Mouse (Mus musculus): Measurements from ENCODE around the gene Ttll5. TPM values are rescaled to one million over a fixed set of nuclear protein-coding genes. Genes with fewer than 3 reads are reported as not detected.
A peak's percentile ranks its signal among the peaks of the same experiment; 100 is the strongest.

Gene Ttll5
- total RNA-seq (2021), result 18.0 and 21.9 TPM in 2 replicates
- long read RNA-seq, experiment 1, partial matches to known transcripts, result 5 of 7 reads
- long read RNA-seq, experiment 1, other reads (novel, unspliced or antisense), result 2 of 7 reads
- long read RNA-seq, experiment 2, full-length matches to known transcripts, result 2 of 6 reads
- long read RNA-seq, experiment 2, partial matches to known transcripts, result 1 of 6 reads
- long read RNA-seq, experiment 2, other reads (novel, unspliced or antisense), result 3 of 6 reads

- DNase-seq, result peak; percentile 96
Measured at GRCm38 (mm10) chr12:85824438-85825264, at the start of gene Ttll5, which contains the start of gene Erg28. Ttll5 (plus strand) TSS chr12:85824659. Erg28 (minus strand) TSS chr12:85824550.

GRCm38 (mm10) chr12:85778962-85779361 lies 45.5 kb upstream of the Ttll5 start:
- DNase-seq, result no peak

GRCm38 (mm10) chr12:85779707-85780106 lies 44.8 kb upstream of the Ttll5 start:
- DNase-seq, result no peak

GRCm38 (mm10) chr12:85781606-85782005 lies 42.9 kb upstream of the Ttll5 start:
- no peak for DNase-seq

GRCm38 (mm10) chr12:85784916-85785815 lies 39.3 kb upstream of the Ttll5 start:
- DNase-seq, result no peak

- DNase-seq, result no peak
Measured at GRCm38 (mm10) chr12:85792158-85792557, 32.3 kb upstream of the Ttll5 start.

- no peak for DNase-seq
Measured at GRCm38 (mm10) chr12:85792821-85793346, 31.6 kb upstream of the Ttll5 start.

- DNase-seq, result peak; percentile 42
Measured at GRCm38 (mm10) chr12:85794094-85794493, 30.4 kb upstream of the Ttll5 start.

GRCm38 (mm10) chr12:85795551-85795950 lies 28.9 kb upstream of the Ttll5 start:
- DNase-seq, result no peak

GRCm38 (mm10) chr12:85800031-85800430 lies 24.4 kb upstream of the Ttll5 start:
- no peak for DNase-seq

GRCm38 (mm10) chr12:85809726-85810125 lies 14.7 kb upstream of the Ttll5 start:
- DNase-seq, result no peak

- no peak for DNase-seq
Measured at GRCm38 (mm10) chr12:85810959-85811358, 13.5 kb upstream of the Ttll5 start.

GRCm38 (mm10) chr12:85811676-85812075 lies 12.8 kb upstream of the Ttll5 start:
- no peak for DNase-seq

GRCm38 (mm10) chr12:85813599-85813998 lies 10.9 kb upstream of the Ttll5 start:
- peak; percentile 84 for DNase-seq

GRCm38 (mm10) chr12:85822051-85822450 lies 2.4 kb upstream of the Ttll5 start:
- DNase-seq, result no peak

GRCm38 (mm10) chr12:85825361-85825760 lies 902 bp downstream of the Ttll5 start:
- DNase-seq, result no peak

- no peak for DNase-seq
Measured at GRCm38 (mm10) chr12:85825822-85826221, 1.4 kb downstream of the Ttll5 start.

- no peak for DNase-seq
Measured at GRCm38 (mm10) chr12:85828856-85829255, 4.4 kb downstream of the Ttll5 start.

GRCm38 (mm10) chr12:85829866-85830265 lies 5.4 kb downstream of the Ttll5 start:
- DNase-seq, result no peak

- DNase-seq, result peak; percentile 75
Measured at GRCm38 (mm10) chr12:85830691-85831090, 6.2 kb downstream of the Ttll5 start.

GRCm38 (mm10) chr12:85834543-85834942 lies 10.1 kb downstream of the Ttll5 start:
- DNase-seq, result no peak

- no peak for DNase-seq
Measured at GRCm38 (mm10) chr12:85837765-85838164, 13.3 kb downstream of the Ttll5 start.
